Mouse (Mus musculus) lung, embryonic 15.5 days (tissue): ENCODE measurements at regions not wholly inside any gene's neighbourhood (a gene's known extent, or its start where the extent isn't known, plus 50 kb on each side); places are given as distances from the start of the nearest gene placed in this dataset.
A peak's percentile ranks its signal among the peaks of the same experiment; 100 is the strongest.

ENCODE experiments used
- ATAC-seq: fragments of 200-750 bp; cut with Nextera tagmentation; 2 replicates; pipeline ENCODE4 v1.8.0; 2017; ENCODE audit warnings: moderate number of reproducible peaks, borderline replicate concordance; ENCODE audit not compliant: low FRiP score, low TSS enrichment; ENCODE audit errors: extremely low read depth
- H3K27ac ChIP-seq: fragments of 300-500 bp; sonication (generic); 2 replicates; pipeline ENCODE4 v1.5.1; 2015; ENCODE audit warnings: moderate library complexity, mild to moderate bottlenecking, inconsistent platforms
- H3K27me3 ChIP-seq: fragments of 300-500 bp; sonication (generic); 2 replicates; pipeline ENCODE4 v1.6.1; 2015; ENCODE audit warnings: inconsistent platforms
- H3K36me3 ChIP-seq: fragments of 300-500 bp; sonication (generic); 2 replicates; pipeline ENCODE4 v1.6.1; 2015; ENCODE audit warnings: inconsistent platforms
- H3K4me1 ChIP-seq: fragments of 300-500 bp; sonication (generic); 2 replicates; pipeline ENCODE4 v1.6.1; 2015; ENCODE audit warnings: inconsistent platforms
- H3K4me2 ChIP-seq: fragments of 300-500 bp; sonication (generic); 2 replicates; pipeline ENCODE4 v1.6.1; 2015; ENCODE audit warnings: inconsistent platforms, mild to moderate bottlenecking, moderate library complexity
- H3K4me3 ChIP-seq: fragments of 300-500 bp; sonication (generic); 2 replicates; pipeline ENCODE4 v1.5.1; 2015; ENCODE audit warnings: mild to moderate bottlenecking, inconsistent platforms
- H3K9ac ChIP-seq: fragments of 300-500 bp; sonication (generic); 2 replicates; pipeline ENCODE4 v1.6.1; 2015; ENCODE audit warnings: inconsistent platforms
- H3K9me3 ChIP-seq: fragments of 300-500 bp; sonication (generic); 2 replicates; pipeline ENCODE4 v1.6.1; 2016; ENCODE audit warnings: inconsistent platforms
- WGBS: fragments of 180-500 bp; shearing (Covaris S2); methylation state at CpG from one replicate; pipeline ENCODE4 v1.1.7; 2015; 5-methylcytosine and 5-hydroxymethylcytosine counted together

DNA sequence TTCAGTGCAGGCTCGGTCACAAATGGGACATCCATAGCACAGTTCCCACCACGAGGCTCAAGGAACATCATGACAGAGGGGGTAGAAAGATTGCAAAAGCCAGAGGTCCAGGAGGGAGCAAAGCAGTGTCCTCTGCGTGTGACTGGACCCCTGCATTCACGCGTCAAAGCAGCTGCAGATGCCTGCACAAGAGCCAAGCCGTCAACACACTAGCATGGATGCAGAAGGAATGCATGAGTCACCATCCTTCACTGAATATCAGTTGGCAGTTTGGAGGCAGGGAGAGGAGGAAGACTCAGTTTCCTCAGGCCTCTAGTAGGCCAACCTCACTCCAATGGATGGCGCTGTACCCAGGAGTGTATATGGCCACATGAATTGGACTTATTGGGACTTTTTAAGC lies 130.0 kb upstream of the N6amt1 start:
- Histone ChIP-seq H3K27me3 (no peaks in the 10 kb centered on the region), H3K9me3 (no peaks in the 10 kb centered on the region), H3K4me3 (no peak overlapping the region), H3K4me1 (0 out of 2 replicates have a peak, but pooled peaks cover 5% of the 10 kb centered on the region), H3K4me2 (no peak overlapping the region), H3K9ac (no peak overlapping the region), H3K27ac (no peak overlapping the region), H3K36me3 (no peaks in the 10 kb centered on the region)
- ATAC-seq = no peak
- 78% methylated on average over 7 of the region's 7 CpGs for WGBS

GRCm38 (mm10) chr16:87220611-87221010 lies 133.4 kb upstream of the N6amt1 start:
- WGBS = 89% methylated on average over 5 of the region's 5 CpGs
- ATAC-seq = no peak
- no peaks in the 10 kb centered on the region for H3K36me3 ChIP-seq

DNA sequence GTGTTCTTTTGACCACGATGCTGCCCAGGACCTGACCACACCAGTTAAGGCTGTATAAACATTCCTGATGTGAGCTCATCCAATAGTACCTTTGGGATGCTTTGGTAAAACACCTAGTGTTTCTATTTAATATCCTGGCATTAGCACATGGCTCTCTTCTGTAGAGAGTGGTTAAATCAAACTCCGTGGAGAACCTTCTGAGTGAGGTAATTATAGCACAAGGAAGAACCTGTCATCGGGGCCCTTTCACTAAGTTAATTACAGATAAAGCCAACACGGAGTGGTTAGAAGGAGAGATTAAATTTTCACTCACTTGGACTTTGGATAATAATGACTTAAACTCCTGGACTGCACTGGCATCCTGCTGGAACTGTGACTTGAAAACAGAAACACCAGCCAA lies 133.8 kb upstream of the N6amt1 start:
- Histone ChIP-seq H3K4me2 (no peak overlapping the region), H3K4me1 (0 out of 2 replicates have a peak, but pooled peaks cover under 1% of the 10 kb centered on the region), H3K36me3 (no peaks in the 10 kb centered on the region), H3K27ac (no peak overlapping the region), H3K27me3 (no peaks in the 10 kb centered on the region), H3K9me3 (no peaks in the 10 kb centered on the region), H3K9ac (no peak overlapping the region), H3K4me3 (no peak overlapping the region)
- no peak for ATAC-seq
- 61% methylated on average over 4 of the region's 4 CpGs for WGBS

More at GRCm38 (mm10) chr16:87220611-87221010, 133.4 kb upstream of the N6amt1 start:
- no peak overlapping the region for H3K4me2 ChIP-seq
- no peaks in the 10 kb centered on the region for H3K27me3 ChIP-seq
- H3K4me1 ChIP-seq = 0 out of 2 replicates have a peak, but pooled peaks cover 4% of the 10 kb centered on the region
- H3K9me3 ChIP-seq = no peaks in the 10 kb centered on the region
- no peak overlapping the region for H3K27ac ChIP-seq
- no peak overlapping the region for H3K4me3 ChIP-seq
- no peak overlapping the region for H3K9ac ChIP-seq

- no peaks in the 10 kb centered on the region for H3K36me3 ChIP-seq
- no peaks in the 10 kb centered on the region for H3K27me3 ChIP-seq
- no peak overlapping the region for H3K4me3 ChIP-seq
- H3K9ac ChIP-seq = no peak overlapping the region
- H3K27ac ChIP-seq = no peak overlapping the region
- WGBS = 63% methylated on average over 1 of the region's 1 CpGs
- no peaks in the 10 kb centered on the region for H3K4me1 ChIP-seq
- ATAC-seq = 0 out of 2 replicates have a peak, but pooled peaks have one; percentile 49
- H3K4me2 ChIP-seq = no peak overlapping the region
- no peaks in the 10 kb centered on the region for H3K9me3 ChIP-seq
These were observed 146.1 kb upstream of the N6amt1 start for GRCm38 (mm10) chr16:87207875-87208274.

DNA sequence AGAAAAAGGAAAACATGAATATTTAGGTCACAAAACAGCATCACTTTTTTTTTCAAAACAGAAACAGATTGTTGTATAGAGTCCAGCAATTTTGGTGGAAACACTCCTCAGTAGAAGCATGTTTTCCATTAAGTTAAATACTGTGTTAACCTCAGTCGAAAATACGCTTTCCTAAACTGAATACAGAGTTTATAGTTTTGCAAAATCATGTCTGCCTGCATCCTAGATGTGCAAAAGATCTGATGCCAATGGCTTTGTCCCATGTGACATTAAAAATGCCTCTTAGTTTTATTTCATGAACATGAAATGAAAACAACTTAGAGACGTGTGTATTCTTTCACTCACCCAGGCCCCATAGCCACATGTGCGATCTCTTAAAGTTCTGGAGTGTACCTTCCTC lies 163.5 kb upstream of the N6amt1 start:
- H3K36me3 ChIP-seq = no peaks in the 10 kb centered on the region
- no peak overlapping the region for H3K4me2 ChIP-seq
- no peak for ATAC-seq
- H3K27me3 ChIP-seq = no peaks in the 10 kb centered on the region
- no peaks in the 10 kb centered on the region for H3K4me1 ChIP-seq
- no peak overlapping the region for H3K4me3 ChIP-seq
- H3K9ac ChIP-seq = no peak overlapping the region
- H3K27ac ChIP-seq = no peak overlapping the region
- 86% methylated on average over 4 of the region's 4 CpGs for WGBS
- no peaks in the 10 kb centered on the region for H3K9me3 ChIP-seq

GRCm38 (mm10) chr16:87188737-87189136 lies 165.2 kb upstream of the N6amt1 start:
- Histone ChIP-seq H3K4me2 (no peak overlapping the region), H3K4me1 (no peaks in the 10 kb centered on the region), H3K27ac (no peak overlapping the region), H3K9ac (no peak overlapping the region), H3K4me3 (no peak overlapping the region), H3K36me3 (no peaks in the 10 kb centered on the region), H3K27me3 (no peaks in the 10 kb centered on the region), H3K9me3 (no peaks in the 10 kb centered on the region)
- WGBS = 84% methylated on average over 2 of the region's 2 CpGs
- no peak for ATAC-seq

DNA sequence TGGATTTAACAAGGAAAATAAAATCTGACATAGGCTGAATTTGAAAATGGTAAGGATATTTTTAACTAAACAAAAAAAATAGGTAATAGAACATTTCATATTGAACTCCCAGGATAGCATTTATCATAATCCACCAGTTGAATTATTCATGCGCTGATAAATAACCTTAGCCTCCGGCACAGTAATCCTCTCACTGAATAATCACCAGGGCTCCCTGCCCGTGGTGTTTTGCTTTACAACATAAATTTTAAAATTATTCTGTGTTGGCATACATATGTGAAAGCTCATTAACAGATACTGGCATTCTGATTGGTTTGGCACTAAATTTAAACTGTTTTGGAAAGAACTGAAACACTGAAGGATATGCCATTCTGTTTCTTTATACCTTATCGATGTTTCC lies 181.6 kb upstream of the N6amt1 start:
- Histone ChIP-seq H3K9me3 (no peaks in the 10 kb centered on the region), H3K36me3 (no peaks in the 10 kb centered on the region), H3K4me2 (no peak overlapping the region), H3K4me3 (no peak overlapping the region), H3K27me3 (no peaks in the 10 kb centered on the region), H3K4me1 (no peaks in the 10 kb centered on the region), H3K27ac (no peak overlapping the region), H3K9ac (no peak overlapping the region)
- WGBS = 80% methylated on average over 4 of the region's 4 CpGs
- no peak for ATAC-seq

- Histone ChIP-seq H3K9me3 (no peaks in the 10 kb centered on the region), H3K4me2 (no peak overlapping the region), H3K27ac (no peak overlapping the region), H3K36me3 (no peaks in the 10 kb centered on the region), H3K27me3 (no peaks in the 10 kb centered on the region), H3K4me1 (no peaks in the 10 kb centered on the region), H3K4me3 (no peak overlapping the region), H3K9ac (no peak overlapping the region)
- WGBS = 75% methylated on average over 2 of the region's 2 CpGs
- no peak for ATAC-seq
These were observed 214.7 kb upstream of the N6amt1 start for GRCm38 (mm10) chr16:87139301-87139700.

- H3K4me3 ChIP-seq = no peak overlapping the region
- no peak overlapping the region for H3K27ac ChIP-seq
- no peaks in the 10 kb centered on the region for H3K4me1 ChIP-seq
- H3K36me3 ChIP-seq = no peaks in the 10 kb centered on the region
- WGBS = 88% methylated on average over 1 of the region's 1 CpGs
- H3K27me3 ChIP-seq = no peaks in the 10 kb centered on the region
- no peak overlapping the region for H3K4me2 ChIP-seq
- no peaks in the 10 kb centered on the region for H3K9me3 ChIP-seq
- ATAC-seq = no peak
- H3K9ac ChIP-seq = no peak overlapping the region
These were observed 217.5 kb upstream of the N6amt1 start for GRCm38 (mm10) chr16:87136503-87136902.

- no peak overlapping the region for H3K4me2 ChIP-seq
- H3K36me3 ChIP-seq = no peaks in the 10 kb centered on the region
- no peaks in the 10 kb centered on the region for H3K4me1 ChIP-seq
- ATAC-seq = no peak
- no peak overlapping the region for H3K4me3 ChIP-seq
- no peaks in the 10 kb centered on the region for H3K27me3 ChIP-seq
- H3K9ac ChIP-seq = no peak overlapping the region
- no peaks in the 10 kb centered on the region for H3K9me3 ChIP-seq
- H3K27ac ChIP-seq = no peak overlapping the region
These were observed 219.5 kb upstream of the N6amt1 start for GRCm38 (mm10) chr16:87134452-87134851.

- Histone ChIP-seq H3K9ac (no peak overlapping the region), H3K36me3 (no peaks in the 10 kb centered on the region), H3K4me1 (no peaks in the 10 kb centered on the region), H3K9me3 (no peaks in the 10 kb centered on the region), H3K27me3 (no peaks in the 10 kb centered on the region), H3K4me3 (no peak overlapping the region), H3K4me2 (no peak overlapping the region), H3K27ac (no peak overlapping the region)
- WGBS = 55% methylated on average over 6 of the region's 6 CpGs
- no peak for ATAC-seq
These were observed 220.1 kb upstream of the N6amt1 start for GRCm38 (mm10) chr16:87133874-87134273.

DNA sequence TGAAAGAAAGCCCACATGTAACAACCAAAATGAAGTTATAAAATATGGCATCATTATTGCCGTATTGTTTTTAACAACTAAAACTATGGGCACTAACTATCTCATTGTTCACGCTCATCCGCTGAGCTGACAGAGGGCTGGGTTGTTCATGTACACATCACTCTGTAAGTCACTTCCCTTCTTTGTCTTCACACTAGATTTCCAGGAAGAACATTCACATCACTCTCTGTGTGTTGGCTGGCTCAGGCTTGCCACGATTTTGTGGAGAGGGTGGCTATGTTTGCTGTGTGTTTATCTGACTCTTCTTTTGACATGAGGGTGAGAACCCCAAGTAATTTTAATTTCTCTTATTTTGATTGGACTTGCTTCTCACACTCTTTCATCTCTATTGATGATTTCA lies 221.9 kb upstream of the N6amt1 start:
- WGBS = 62% methylated on average over 4 of the region's 4 CpGs
- peak overlapping the region; percentile 59; the same call in 1 of the 2 replicates for H3K27ac ChIP-seq
- no peak overlapping the region for H3K9ac ChIP-seq
- no peaks in the 10 kb centered on the region for H3K36me3 ChIP-seq
- no peak overlapping the region; the same call in 1 of the 2 replicates for H3K4me2 ChIP-seq
- no peaks in the 10 kb centered on the region for H3K9me3 ChIP-seq
- no peaks in the 10 kb centered on the region for H3K4me1 ChIP-seq
- no peak overlapping the region for H3K4me3 ChIP-seq
- ATAC-seq = no peak
- no peaks in the 10 kb centered on the region for H3K27me3 ChIP-seq
